Mouse (Mus musculus) G1E (cell line): ENCODE results near the gene Snx30.

ENCODE experiments used
- CTCF ChIP-seq: IDR thresholded peaks from 2 replicates; pipeline ENCODE4 v1.5.1; 2012; ENCODE audit warnings: low read depth, low read length, inconsistent platforms, mixed read lengths
- GATA1 ChIP-seq: IDR thresholded peaks from 2 replicates; pipeline ENCODE4 v1.6.1; 2012; ENCODE audit warnings: borderline replicate concordance, low read length, inconsistent platforms, mixed read lengths
- GATA2 ChIP-seq: IDR thresholded peaks from 2 replicates; pipeline ENCODE4 v1.6.1; 2012; ENCODE audit warnings: low read depth, low read length, inconsistent platforms, borderline replicate concordance
- POLR2AphosphoS5 ChIP-seq: IDR thresholded peaks from 2 replicates; pipeline ENCODE4 v1.6.1; 2012; ENCODE audit warnings: low read depth, low read length, inconsistent platforms; ENCODE audit not compliant: insufficient replicate concordance
- TAL1 ChIP-seq: conservative IDR thresholded peaks from 2 replicates; pipeline ENCODE4 v1.6.1; 2012; ENCODE audit warnings: low read depth, low read length, inconsistent platforms, mixed read lengths

GRCm38 (mm10) chr4:59837659-59838058 lies 32.0 kb downstream of the Snx30 start:
- no peak for TF ChIP-seq GATA2
- TF ChIP-seq CTCF, result no peak
- TF ChIP-seq POLR2AphosphoS5, result no peak
- no peak for TF ChIP-seq GATA1
- TF ChIP-seq TAL1, result no peak
